Mouse (Mus musculus) frontal cortex, postnatal 14 days (tissue): ENCODE measurements at regions not wholly inside any gene's neighbourhood (a gene's known extent, or its start where the extent isn't known, plus 50 kb on each side); places are given as distances from the start of the nearest gene placed in this dataset.
A peak's percentile ranks its signal among the peaks of the same experiment; 100 is the strongest.

Source experiments
- DNase-seq, 2 experiments: peaks; one replicate each; pipeline ENCODE4 v3.0.0; 2022; ENCODE audit warnings: low spot score in 2 of 2

DNA sequence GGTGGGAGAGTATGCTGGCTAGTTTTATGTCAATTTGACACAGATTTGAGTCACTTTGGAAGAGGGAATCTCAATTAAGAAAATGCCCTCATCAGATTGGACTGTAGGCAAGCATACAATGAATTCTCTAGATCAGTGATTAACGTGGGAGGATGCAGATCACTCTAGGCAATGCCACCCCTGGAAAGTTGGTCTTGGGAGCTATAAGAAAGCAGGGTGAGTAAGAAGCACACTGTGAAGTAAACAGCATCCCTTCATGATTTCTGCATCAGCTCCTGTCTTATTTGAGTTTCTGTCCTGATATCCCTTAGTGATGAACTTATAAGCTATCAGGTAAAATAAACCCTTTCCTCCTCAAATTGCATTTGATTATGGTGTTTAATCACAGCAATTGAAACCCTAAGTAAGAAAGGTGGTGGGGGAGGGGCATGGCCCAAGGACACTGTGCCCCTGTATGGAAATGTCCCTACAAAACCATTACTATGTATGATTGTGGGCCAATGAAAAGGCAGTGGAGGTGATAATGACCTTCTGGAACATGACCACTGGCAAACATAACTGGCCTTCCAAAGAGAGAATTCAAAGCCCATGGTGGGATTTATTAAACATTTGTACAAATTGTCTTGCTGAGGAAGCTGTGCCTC is 640.3 kb upstream of the Vstm2b start:
- no peak for DNase-seq

DNA sequence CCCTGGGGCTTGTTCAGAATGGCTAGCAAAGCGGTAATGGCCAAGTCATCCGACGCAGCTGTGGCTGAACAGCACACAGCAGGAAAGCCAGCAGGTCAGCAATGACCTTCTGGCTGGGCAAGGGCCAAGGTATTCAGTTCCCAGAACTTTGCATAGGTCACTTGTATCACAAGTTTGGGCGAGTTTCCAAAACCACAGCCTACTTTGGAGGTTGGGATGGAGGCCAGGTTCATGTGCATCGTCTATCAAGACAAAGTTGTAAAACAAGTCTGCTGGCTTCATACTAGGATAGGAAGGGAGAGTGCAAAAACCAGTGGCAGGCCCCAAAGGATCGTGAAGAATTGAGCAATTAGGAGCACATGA is 639.8 kb upstream of the Vstm2b start:
- DNase-seq: no peak

DNA sequence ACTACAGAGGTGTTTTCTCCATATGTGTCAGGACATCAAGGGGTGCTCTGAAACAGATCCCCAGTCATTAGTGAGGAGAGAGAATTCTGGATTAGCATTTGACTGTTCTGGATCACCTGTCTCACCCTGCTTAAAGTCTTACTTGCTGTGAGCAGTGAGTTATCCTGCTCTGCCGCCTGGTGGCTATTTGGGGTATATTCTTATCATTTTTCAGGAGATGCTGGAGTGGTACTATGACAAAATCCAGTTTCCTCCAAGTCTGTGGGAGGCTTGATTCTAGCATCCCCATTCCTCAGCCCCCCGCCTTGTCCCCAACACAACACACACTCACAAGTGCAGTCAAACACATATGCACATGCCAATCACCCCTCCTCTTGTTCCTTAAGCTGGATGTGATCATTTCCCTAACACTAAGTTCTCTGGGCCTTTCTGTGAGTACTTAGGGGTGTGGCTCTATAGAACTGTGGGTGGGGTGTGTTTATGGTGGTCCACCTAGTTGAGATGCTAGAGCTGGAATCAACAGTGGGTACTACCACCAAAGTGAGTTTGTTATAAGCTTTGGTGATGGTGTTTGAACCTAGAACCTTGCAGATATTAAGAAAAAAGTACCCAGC is 624.6 kb upstream of the Vstm2b start:
- DNase-seq: peak; percentile 28 to 66

DNA sequence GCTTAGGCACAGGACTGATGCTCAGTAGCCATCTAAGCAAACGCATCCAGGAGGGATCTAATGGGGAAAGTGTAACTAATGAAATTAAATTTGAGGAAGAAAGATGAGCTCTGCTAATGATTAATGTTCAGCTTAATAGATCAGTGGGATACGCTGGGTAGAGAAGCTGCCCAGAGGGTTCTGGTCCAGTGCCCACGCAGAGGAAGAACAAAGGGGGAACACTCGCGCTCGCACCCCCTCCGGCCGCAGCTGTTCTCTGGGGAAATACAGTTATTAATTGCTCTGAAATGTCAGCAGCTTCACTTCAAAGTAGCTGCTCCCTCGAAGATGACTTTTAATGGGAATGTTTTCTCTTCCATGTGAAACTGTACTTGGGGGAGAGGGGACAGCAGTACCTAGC is 623.0 kb upstream of the Vstm2b start:
- DNase-seq: no peak

DNA sequence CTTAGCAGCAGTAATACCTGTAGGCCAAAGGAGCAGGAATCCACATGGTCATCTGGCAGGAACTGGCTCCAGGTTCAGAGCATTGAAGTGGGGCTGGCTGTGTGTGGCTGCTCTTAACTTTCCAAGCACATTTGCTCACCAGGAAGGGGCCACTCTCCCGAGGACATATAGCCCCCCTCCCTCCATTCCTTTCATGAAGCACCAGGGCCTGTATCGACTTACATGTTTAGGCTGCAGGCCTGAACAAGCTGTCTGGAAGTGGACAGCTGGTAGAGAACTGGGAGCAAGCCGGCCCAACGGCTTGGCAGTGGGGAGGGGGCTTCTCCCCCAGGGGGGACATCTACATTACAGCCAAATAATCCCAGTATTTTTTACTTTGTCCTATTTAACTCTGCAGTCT is 622.5 kb upstream of the Vstm2b start:
- no peak for DNase-seq

DNA sequence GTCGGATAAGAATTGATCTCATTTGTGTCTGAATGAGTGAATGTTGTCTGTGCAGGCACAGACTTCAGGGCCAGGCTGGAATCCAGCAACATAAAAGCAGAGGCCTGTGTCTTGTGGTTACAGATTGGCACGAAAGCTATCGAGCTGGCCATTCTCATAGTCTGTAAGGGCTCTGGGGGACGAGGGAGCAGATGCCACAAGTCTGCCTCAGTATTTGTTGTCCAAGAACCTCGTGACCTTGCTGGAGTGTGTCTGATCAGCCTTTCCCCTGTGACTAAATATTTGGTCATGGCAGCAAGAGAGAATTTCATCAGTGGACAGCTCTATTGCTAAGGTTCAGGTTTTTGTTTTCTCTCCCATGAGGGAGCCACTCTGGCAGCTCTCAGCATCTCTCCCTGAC is 622.0 kb upstream of the Vstm2b start:
- DNase-seq: no peak

DNA sequence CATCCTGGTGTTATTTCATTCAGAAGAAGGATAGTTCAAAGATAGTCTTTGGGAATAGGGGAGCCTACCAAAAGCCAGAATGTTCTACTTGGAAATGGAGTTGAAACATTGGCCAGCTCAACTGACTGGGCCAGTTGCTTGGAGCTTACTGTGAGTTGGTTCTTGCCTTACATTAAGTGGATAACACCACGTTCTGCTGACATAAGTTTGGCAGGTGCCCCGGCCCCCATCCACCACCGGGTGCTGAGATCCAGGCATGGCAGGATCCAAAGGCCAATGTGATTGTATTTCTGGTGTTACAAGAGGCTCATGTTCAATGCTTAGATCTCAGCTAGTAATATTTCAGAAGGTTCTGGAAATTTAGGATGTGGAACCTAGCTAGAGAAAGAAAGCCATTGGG is 608.0 kb upstream of the Vstm2b start:
- no peak for DNase-seq

DNA sequence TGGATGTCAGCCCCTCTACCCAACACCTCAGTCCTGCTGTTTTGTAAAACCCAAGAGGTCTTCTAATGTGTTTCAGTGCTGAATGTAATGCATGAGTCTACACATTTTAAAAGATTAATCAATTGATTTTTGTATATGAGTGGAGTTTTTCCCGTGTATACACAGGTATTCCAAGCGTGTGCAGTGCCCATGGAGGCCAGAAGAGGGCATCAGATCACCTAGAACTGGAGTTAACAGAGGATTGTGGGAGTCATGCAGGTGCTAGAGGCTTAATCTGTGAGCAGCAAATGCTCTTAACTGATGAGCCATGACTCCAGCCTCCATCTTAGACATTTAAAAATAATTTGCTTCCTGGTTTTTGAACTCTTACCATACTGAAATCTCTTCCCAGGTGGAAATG is 587.6 kb upstream of the Vstm2b start:
- no peak for DNase-seq

DNA sequence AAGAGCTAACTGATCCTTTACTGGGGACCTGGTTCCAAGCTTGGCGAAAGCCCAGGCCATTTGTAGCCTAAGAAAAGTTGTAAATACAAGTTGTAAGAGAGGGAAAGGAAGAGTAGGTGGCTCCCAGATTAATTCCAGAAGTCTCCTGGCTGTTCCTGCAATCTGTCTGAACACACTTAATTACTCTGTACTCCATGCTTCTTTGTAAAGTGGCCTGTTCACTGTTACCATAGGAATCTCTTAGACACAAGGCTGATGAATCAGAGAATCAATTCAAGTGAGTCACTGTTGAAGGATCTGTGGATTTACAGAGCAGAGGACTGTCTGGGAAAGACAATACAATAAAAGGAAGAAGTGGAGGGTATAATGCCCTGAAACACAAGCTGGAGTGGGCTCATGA is 577.0 kb upstream of the Vstm2b start:
- no peak for DNase-seq

DNA sequence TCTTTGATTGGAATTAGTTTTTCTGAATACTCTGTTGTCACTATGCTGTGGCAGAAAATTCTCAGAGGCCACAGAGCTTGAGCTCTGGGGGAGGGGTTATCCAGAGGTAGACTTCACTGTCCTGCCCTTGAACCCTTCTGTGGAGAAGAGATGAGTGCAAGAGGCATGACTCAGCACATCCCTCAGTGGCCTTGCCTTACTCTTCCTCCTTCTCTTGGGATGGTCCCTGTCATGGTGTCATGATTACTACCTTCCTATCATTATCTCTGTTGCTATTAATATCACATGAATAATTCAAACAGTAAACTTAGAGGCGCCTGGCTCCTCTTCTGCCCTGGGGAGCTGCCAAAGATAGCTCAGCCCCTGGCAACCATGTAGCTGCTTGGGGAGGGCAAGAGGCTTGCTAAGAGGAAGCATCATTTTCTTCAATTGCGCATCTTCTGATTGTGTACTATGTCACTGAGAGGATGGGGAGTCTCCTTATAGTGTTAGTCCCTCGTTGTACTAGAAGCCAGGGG is 572.9 kb upstream of the Vstm2b start:
- no peak for DNase-seq

DNA sequence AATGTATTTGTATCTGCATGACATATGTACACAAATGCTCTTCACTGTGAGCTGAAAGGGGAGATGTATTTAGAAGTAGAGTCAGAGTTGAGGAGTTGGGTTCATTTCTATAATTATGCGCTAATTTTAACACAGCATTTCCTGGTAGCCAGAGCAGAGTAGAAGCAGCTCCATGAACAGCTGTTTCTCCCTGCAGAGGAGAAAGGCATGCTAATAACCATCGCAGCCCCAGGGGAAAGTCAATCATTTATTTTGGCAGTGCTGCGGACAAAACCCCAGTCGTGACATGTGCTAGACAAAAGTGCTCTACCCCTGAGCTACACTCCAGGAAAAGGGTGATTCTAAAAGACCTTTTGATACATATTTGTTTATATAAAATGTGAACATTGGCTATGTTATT is 565.7 kb upstream of the Vstm2b start:
- DNase-seq: no peak

DNA sequence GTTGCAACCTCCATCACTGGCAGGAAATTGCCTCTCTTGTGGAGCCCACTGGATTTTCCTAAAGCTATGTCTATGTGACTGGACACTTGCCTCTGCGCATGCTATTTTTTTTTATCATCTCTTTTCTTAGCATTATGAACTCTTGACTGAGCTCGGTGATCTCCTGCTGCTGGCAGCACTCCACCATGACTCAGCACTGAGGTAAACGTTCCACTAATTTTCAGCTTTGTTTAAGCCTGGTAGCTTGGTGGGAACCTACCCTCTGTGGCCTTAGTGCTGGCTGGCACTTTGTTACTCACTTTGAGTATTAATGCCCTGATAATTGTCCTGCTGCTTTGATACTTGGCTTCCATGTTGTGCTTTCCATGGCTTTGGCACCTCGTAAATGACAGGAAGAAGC is 545.8 kb upstream of the Vstm2b start:
- DNase-seq: no peak

DNA sequence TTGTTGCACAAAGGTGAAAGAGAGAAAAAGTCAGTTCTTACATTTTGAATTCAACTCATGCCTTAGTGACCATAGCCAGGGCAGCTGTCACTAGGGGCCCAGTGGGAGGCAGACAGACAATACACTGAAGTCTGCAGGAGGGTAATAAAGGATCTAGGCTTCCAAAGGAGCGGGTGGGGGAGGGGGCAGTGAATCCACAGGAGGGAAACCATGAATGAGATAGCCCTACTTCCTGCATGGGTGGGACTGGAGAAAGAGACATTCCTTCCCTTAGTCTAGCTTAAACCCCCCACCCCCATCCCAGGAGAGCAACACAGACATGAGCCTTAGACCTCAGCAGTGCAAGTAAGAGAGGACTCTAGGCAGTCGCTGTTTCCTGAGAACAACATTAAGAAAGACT is 535.4 kb upstream of the Vstm2b start:
- no peak for DNase-seq

DNA sequence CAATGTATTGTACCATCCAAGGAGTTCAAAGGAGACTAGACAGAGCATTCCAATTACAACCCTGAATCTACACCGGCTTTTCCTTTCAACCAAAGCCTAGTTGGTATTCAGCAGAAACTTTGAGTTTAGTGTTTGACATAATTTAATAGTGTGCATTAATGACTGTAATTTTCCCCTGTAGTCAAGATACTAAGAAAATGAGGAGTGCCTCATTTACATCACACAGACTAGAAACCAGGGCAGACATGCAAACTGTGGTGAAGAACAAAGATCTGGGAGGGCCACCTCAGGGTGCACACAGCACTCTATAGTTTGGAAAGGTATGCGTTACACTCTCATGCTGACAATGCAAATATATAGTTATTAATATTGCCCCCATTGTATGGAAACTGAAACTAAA is 525.4 kb upstream of the Vstm2b start:
- DNase-seq: no peak

DNA sequence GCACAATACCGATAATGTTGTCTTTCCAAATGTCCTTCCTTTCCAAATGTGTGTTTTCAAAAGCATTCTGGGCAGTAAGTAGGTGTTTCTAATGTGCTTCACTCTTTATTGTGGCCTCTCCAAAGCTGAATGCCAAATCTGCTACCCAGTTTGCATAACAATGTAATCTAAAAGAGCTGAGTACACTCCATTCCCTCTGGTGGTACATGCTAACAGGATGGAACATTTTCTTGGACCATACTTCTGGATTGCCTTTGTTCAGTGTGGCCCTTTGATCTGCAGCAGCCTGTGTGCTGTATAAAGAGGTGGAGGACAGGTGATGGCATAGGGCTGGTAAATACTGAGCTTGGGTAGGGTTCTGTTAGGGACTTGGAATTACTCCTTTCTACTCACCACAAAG is 520.3 kb upstream of the Vstm2b start:
- DNase-seq: no peak

DNA sequence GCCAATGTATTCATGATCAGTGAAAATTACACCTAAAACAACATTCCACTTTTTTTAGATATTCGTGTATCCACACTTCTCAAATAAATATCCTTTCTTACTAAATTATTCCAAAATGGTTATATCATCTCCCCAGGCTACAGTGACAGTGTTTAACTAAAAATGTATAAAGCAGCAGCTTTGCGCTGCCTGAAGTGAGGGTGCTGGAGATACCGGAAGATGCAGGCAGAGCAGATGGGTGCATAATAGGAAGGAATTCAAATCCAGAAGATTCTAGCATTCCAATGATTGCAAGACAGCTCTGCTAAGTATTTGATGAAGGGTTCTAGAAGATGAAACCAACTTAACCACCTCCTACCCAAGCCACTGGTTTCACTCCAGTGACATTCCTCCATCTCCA is 516.9 kb upstream of the Vstm2b start:
- DNase-seq: no peak

DNA sequence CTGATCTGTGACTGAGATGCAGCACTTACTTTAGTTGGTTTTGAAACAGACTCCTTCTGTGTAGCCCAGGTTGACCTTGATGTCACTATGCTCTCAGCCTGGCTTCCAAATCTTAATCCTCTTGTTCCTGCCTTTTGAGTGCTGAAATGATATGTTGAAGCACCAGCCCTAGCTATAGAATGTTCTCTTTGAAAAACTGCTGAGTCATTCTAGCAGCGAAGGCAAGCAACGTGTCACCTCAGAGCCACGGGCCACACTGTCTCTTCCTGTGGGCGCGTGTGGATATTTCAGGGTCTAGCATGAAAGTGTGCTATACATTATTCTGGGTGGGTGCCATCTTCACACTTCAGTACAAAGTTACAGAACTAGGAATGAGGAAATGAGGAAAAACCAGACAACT is 510.0 kb upstream of the Vstm2b start:
- no peak for DNase-seq

DNA sequence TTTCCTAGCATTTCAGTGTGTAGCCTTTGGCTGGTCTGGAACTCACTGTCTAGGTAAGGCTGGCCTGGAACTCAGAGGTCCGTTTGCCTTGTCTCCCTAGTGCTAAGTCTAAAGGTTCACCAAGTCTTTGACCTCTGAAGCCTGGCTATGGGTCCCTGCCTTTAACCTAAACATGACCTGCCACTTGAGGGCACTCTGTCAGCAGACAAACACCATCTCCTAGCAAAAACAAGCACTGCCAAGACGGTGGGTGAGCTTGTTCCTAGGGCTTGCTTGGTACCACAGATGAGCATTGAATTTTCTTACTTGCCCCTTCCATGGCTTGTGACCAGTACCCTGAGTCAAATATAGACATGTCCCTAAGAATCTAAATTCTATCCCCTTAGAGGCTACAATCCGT is 508.3 kb upstream of the Vstm2b start:
- DNase-seq: no peak

DNA sequence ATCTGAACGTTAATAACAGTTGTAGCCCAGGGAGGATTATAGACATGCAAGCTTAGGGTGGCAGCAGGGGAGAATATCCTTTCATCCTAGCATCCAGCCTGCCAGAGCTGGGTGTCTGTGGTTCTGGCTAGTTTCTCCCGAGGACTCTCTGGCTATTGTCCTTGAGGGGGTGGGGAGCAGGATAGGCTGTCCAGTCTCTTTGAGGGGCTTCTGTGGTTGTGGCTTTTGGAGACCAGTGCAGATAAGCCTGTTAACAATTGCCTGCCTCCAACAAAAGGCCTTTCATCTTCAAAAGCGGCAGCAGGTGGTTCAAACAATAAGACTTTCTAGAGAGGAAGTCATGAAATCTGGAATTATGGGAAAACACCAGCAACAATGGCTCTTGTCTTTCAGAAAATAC is 507.2 kb upstream of the Vstm2b start:
- DNase-seq: no peak

DNA sequence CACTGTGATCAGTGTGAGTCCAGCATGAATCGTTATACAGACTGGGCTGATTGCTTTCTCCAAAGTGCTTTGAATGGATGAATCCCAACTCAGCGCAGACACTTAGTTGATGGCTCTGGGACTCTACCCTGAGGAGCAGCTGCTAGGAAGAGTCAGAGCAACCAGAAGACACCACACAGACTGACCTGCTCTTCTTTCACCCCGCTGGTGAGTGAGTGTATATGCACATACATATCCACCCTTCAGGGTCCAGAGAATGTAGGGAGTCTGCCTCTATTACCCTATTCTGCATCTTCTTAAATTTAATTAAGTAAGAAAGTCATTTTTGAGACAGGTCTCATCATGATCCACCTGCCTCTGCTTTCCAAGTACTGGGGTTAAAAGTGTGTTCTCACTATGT is 506.5 kb upstream of the Vstm2b start:
- no peak for DNase-seq

DNA sequence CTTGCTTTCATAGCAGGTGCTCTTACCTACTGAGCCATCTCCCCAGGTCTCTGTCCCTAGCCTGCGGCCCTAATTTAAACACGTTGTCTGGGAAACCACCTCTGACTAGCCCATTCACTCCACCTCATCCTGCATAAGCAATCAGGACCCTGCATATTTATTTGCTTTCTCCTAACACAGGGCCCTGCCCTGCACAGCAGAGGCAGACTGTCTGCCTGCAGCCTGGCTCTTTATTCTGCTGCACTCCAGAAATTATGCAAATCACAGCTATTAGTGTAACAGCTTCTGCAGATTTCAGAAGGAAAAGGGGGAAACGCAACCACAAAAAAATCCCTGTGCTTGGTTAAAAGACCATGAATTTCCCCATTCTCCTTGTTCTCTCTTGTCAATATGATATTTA is 505.9 kb upstream of the Vstm2b start:
- no peak for DNase-seq

DNA sequence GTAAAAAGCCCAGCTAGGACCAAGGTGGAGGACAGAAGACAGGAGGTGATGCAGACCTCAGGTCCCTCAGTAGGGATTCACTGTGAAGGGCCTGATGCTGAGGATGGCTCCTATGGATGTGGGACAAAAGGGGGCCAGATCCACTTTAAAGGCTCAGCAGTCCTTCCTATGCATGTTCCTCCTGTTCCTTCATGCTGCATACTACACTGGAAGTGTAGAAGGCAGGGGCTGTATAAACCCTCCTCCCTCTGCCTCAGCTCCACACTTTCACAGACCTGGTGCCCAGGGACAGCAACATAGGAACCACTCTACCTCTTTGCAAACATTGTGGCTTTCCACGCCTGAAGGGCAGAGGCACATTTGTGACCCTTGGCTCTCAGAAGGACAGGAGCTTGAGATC is 505.4 kb upstream of the Vstm2b start:
- no peak for DNase-seq

DNA sequence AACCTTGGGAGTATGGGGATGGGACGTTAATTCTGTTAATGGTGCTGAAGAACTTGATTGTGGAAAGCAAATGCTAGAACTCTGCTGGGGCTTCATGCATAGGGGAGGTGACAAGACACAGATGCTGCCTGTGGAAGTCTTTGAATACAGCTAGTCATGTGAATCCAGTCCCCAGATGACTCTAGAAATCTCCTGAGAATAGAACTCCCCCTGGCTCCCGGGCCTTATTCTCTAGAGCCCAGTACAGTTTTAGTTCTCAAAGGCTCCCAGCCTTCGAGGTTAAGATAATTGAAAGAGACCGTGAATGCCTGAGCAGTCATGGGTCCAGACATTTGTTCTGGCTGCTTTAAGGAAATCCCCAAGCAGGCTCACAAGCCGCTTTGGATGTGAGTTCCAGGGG is 499.9 kb upstream of the Vstm2b start:
- DNase-seq: no peak

DNA sequence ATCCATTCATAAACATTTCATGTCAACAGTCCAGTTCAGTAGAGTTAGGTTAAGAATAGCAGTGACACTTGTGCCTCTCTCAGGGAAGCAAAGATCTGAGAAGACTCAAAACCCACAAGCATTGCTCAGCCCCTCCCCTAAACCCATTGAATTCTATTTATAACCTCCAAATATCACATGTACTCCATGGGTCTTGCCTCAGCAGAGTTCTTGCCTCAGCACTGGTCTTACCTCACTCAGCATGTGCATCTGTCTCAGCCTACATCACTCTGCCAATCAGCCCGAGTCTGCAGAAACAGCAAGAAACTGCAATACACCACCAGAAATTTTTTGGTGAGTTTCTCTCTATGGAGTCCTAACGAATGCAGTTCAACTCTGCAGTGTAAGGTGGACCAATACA is 478.8 kb upstream of the Vstm2b start:
- DNase-seq: no peak
